Mouse (Mus musculus) activated CD4-positive, CD25-positive, alpha-beta regulatory T cell, adult 9 weeks (primary cell): ENCODE results near the gene Rsg1. TPM values are rescaled to one million over a fixed set of nuclear protein-coding genes. Genes with fewer than 3 reads are reported as not detected.

Experiments
- polyA plus RNA-seq: library from polyadenylated mRNA; unstranded; fragments of 100-300 nt; shearing (Covaris generic); gene quantifications from one replicate; pipeline ENCODE4 v1.2.1, GENCODE M21; 2017

The Rsg1 gene
- 5.0 TPM for polyA plus RNA-seq

DNA sequence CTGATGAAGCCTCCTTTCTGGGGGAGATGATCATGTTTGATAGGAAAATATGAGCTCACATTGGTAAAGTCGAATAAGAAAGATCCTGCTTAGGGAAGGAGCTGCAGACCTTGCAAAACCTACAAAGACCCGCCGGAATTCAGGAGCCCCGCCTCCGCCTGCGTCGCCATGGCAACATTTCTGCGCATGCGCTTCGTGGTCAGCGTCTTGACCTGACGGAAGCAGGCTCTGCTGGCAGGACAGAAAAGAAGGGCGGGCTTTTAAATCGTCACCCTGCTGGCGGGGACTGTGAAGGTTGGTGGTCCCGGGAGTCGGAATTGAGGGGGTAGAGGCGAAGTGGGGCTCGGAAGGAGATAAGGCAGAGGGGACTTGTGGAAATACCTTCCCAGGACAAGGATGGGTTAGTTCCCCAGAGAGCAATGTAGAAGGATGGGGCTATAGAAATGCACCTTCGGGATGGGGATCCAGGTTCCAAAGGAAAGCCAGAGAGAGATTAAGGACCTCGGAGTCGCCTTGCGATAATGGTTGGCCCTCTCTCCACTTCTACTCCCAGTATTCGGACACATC, at the start of gene Rsg1:
Gene Rsg1 (plus strand): TSS at position 187 of the 567 bp plus-strand sequence.

DNA sequence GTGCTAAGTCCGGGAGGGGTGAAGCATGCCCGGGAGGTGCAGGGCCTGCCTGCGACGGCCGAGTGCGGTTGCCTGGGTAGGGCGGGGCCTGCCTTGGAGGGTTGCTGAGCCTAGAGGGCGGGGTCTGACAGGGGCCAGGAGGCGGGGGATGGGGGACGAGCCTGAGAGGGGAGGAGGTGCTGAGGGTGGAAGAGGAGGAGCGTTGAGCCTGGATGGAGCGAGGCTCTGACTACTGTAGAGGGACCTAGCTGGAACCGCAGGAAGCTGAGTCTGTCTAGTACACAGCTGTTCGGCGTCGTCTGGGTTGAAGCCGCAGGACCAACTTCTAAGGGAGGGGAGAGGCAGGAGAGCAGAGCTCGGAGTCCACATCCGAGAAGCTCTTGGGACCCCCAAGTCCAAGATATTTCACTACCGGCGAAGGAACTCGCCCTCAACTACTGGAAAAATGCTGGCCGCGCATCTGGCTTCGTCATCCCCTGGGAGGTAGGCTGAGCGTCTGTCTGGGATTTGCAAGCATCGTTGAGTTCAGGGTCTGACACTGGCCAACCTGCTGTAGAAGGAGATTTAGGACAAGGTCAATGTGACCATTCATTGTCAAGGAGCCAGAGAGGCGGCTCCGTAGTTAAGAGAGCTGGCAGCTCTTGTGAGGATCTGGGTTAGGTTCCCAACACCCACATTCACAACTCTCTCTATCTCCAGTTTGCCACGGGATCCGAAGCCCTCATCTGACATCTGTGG, 25.8 kb downstream of the Rsg1 start, which contains the start of gene Arhgef19:
Gene Arhgef19 (plus strand): TSS at position 112 of the 738 bp plus-strand sequence.

Other genes starting within 250 kb of the Rsg1 start
- 10.0 TPM for gene Atp13a2, start 227.1 kb upstream of the Rsg1 start, polyA plus RNA-seq
- gene Mfap2, start 203.5 kb upstream of the Rsg1 start, polyA plus RNA-seq, result not detected
- gene Crocc, start 153.4 kb upstream of the Rsg1 start, polyA plus RNA-seq, result 1.2 TPM
- 143 TPM for gene Necap2, start 135.6 kb upstream of the Rsg1 start, polyA plus RNA-seq
- 0.71 TPM for gene Spata21, start 125.6 kb upstream of the Rsg1 start, polyA plus RNA-seq
- 73.5 TPM for gene Szrd1, start 74.2 kb upstream of the Rsg1 start, polyA plus RNA-seq
- 17.0 TPM for gene Fbxo42, start 66.0 kb upstream of the Rsg1 start, polyA plus RNA-seq
- not detected for gene Arhgef19, start 25.5 kb downstream of the Rsg1 start, polyA plus RNA-seq
- gene Epha2, start 87.3 kb downstream of the Rsg1 start, polyA plus RNA-seq, result not detected
- gene Fam131c, start 154.3 kb downstream of the Rsg1 start, polyA plus RNA-seq, result not detected
- not detected for gene Clcnka, start 184.8 kb downstream of the Rsg1 start, polyA plus RNA-seq
- not detected for gene Clcnkb, start 202.1 kb downstream of the Rsg1 start, polyA plus RNA-seq
- not detected for gene Hspb7, start 206.8 kb downstream of the Rsg1 start, polyA plus RNA-seq
- gene Srarp, start 222.1 kb downstream of the Rsg1 start, polyA plus RNA-seq, result not detected
- gene Zbtb17, start 230.7 kb downstream of the Rsg1 start, polyA plus RNA-seq, result 43.2 TPM